Mouse (Mus musculus): Measurements from ENCODE around the gene Mad1l1. TPM values are rescaled to one million over a fixed set of nuclear protein-coding genes. Genes with fewer than 3 reads are reported as not detected.
A peak's percentile ranks its signal among the peaks of the same experiment; 100 is the strongest.

Gene Mad1l1
- polyA plus RNA-seq, 1 experiment from 2014 or later: 21.0 TPM

DNA sequence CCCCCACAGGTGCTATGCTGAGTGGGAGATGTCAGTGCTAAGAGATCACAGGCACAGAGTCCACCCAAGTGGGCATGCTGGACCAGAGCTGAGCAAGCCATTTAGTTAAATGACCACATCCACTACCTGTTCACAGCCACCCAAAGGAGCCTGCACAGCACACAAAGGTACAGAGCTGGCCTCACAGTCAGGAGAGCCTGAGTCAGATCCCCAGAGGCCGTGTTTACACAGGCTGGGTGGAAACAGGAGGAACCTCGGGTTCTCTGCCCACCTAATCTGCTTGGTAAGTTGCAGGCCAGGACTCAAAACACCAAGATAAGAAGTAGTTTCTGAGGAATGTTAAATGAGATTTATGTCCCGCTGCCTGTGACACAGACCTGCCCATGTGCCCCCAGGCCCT, 211.3 kb downstream of the Mad1l1 start:
- peaks cover 7% of the 10 kb centered on the region; the same call in 1 of the 2 replicates for H3K36me3 ChIP-seq (replicated peaks)
- H3K9ac ChIP-seq: no peak overlapping the region
- H3K4me3 ChIP-seq (replicated peaks): no peak overlapping the region
- 0 out of 2 replicates have a peak overlapping the region, but pooled peaks have one; percentile 14 for H3K27ac ChIP-seq (replicated peaks)
- H3K9me3 ChIP-seq (replicated peaks): no peaks in the 10 kb centered on the region
- H3K4me1 ChIP-seq (replicated peaks): peaks cover 36% of the 10 kb centered on the region
- no peak overlapping the region for H3K4me2 ChIP-seq
- peak; percentile 33; the same call in 1 of the 2 replicates for ATAC-seq (ENCODE audit: insufficient read depth)
- H3K27me3 ChIP-seq: no peaks in the 10 kb centered on the region
- 31% methylated on average over 3 of the region's 3 CpGs for WGBS (ENCODE audit: insufficient replicate concordance)

DNA sequence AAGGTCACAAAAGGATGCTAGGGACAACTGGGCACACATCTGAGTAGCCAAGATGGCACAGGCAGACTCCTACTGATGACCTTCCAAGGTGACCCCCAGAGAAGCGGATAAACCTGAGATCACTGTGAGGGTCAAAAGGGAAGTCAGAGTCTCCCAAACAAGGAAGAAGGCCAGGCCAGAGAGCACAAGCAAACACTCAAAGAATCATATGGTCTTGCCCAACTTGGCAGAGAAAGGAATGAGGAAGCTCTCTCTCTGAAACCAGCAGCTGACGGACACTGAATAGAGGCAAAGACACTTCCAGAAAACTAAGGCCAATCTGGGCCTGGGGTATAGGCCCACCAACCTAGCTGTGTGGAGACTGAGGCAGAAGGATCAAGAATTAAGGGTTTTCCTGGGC, 213.4 kb downstream of the Mad1l1 start:
- no peak for ATAC-seq (ENCODE audit: insufficient read depth)
- Histone ChIP-seq H3K36me3 (replicated peaks) (peaks cover 4% of the 10 kb centered on the region; the same call in 1 of the 2 replicates), H3K27ac (replicated peaks) (no peak overlapping the region), H3K4me1 (replicated peaks) (peaks cover 20% of the 10 kb centered on the region), H3K9ac (no peak overlapping the region), H3K9me3 (replicated peaks) (no peaks in the 10 kb centered on the region), H3K4me2 (no peak overlapping the region), H3K4me3 (replicated peaks) (no peak overlapping the region), H3K27me3 (no peaks in the 10 kb centered on the region)
- 84% methylated on average over 2 of the region's 2 CpGs for WGBS (ENCODE audit: insufficient replicate concordance)

DNA sequence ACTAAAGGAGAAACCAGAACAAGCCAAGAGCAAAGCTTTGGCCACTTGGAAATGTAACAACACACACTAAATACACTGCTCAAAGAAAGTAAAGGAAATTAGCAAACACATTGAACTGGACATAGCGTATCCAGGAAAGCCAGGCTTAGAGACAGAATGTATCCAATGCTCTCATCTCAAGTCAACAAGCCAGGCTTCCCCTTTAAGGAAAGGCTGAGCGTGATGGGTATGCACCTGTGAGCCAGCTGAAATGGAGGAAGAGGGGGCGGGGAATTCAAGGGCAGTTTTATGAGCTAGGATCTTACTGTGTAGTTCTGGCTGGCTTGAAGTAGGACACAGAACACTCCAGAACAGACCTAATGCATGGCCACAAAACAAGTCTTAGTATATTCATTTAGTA, 215.3 kb downstream of the Mad1l1 start:
- Histone ChIP-seq H3K36me3 (replicated peaks) (no peaks in the 10 kb centered on the region), H3K4me3 (replicated peaks) (no peak overlapping the region), H3K27ac (replicated peaks) (no peak overlapping the region), H3K4me1 (replicated peaks) (peaks cover 12% of the 10 kb centered on the region), H3K4me2 (no peak overlapping the region), H3K9ac (no peak overlapping the region), H3K9me3 (replicated peaks) (no peaks in the 10 kb centered on the region), H3K27me3 (no peaks in the 10 kb centered on the region)
- ATAC-seq (ENCODE audit: insufficient read depth): no peak
- WGBS (ENCODE audit: insufficient replicate concordance): 73% methylated on average over 3 of the region's 3 CpGs

DNA sequence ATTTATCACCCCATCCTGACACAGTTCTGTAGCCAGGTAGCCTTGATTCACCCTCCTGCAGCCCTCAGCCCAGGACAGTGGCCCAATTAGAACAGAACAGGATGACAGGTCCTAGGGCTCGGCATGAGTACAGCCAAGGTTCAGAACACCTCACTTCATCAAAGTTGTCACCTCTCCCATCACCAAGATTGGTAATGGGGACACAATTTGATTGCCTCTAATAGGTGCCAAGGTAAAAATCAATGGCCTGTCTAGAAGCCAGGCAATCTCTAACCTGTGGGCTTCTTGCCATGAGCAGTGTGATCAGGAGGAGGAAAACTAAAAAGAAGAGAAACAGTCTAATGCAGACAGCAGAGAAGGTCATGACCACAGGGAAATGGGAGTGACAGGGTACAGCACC, 216.5 kb downstream of the Mad1l1 start:
- 64% methylated on average over 1 of the region's 1 CpGs for WGBS (ENCODE audit: insufficient replicate concordance)

DNA sequence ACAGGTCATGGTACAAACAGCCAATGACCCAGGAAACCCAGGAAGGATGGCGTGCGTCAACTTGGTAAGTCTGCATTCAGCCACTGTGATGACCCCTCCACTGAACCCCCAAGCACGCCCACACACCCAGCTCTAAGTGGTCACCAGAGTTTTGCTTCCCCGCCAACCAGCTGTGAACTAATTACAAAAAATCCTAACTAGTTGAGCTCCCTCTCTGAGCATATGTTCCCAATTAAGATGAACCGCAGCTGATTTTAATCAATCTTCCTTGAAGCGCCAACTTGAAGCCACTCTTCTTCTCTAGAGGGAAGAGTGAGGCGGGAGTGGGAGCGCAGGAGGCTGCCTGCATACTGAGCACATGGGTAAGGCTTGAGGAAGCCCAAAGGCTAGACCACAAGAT, 218.6 kb downstream of the Mad1l1 start:
- H3K4me3 ChIP-seq (replicated peaks): no peak overlapping the region
- no peaks in the 10 kb centered on the region for H3K36me3 ChIP-seq (replicated peaks)
- no peaks in the 10 kb centered on the region for H3K9me3 ChIP-seq (replicated peaks)
- no peaks in the 10 kb centered on the region for H3K27me3 ChIP-seq
- H3K4me1 ChIP-seq (replicated peaks): no peaks in the 10 kb centered on the region
- no peak overlapping the region for H3K9ac ChIP-seq
- H3K27ac ChIP-seq (replicated peaks): no peak overlapping the region
- no peak for ATAC-seq (ENCODE audit: insufficient read depth)
- 87% methylated on average over 8 of the region's 8 CpGs for WGBS (ENCODE audit: insufficient replicate concordance)
- H3K4me2 ChIP-seq: no peak overlapping the region

More for the DNA sequence above, 216.5 kb downstream of the Mad1l1 start:
- Histone ChIP-seq H3K36me3 (replicated peaks) (no peaks in the 10 kb centered on the region), H3K27ac (replicated peaks) (no peak overlapping the region), H3K9ac (no peak overlapping the region), H3K4me3 (replicated peaks) (no peak overlapping the region), H3K27me3 (no peaks in the 10 kb centered on the region), H3K9me3 (replicated peaks) (no peaks in the 10 kb centered on the region), H3K4me2 (no peak overlapping the region), H3K4me1 (replicated peaks) (peaks cover 2% of the 10 kb centered on the region)
- ATAC-seq (ENCODE audit: insufficient read depth): no peak

DNA sequence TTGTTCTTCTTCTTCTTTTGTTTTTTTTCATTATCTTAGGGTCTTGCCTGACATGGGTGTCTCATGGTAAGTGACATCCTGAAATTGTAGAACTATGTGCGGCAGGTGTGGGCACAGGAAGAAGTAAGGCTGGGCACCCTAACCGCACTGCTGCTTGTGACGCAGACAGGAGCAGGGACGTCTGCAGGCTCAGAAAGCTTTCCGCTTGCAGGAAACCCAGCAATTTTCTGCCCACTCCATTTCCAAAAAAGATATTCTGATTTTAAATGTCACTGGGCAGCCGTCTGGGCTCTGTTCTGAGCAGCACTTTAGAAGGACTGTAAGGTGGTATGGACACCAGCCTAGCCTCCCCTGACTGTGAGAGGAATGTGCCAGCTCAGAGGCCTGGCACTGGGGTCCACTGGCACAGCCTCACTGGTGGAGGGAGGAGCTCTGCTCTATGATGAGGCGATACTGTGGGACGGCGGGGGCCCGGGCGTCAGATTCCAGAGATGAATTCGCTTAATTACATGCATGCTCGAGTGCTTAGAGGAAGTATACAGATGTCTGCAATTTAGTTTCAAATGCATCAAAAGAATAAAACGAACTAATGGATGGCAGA, 219.8 kb downstream of the Mad1l1 start:
- H3K27me3 ChIP-seq: no peaks in the 10 kb centered on the region
- WGBS (ENCODE audit: insufficient replicate concordance): 79% methylated on average over 14 of the region's 14 CpGs
- no peaks in the 10 kb centered on the region for H3K36me3 ChIP-seq (replicated peaks)
- no peaks in the 10 kb centered on the region for H3K9me3 ChIP-seq (replicated peaks)
- H3K4me3 ChIP-seq (replicated peaks): no peak overlapping the region
- H3K9ac ChIP-seq: no peak overlapping the region
- no peak overlapping the region for H3K4me2 ChIP-seq
- no peaks in the 10 kb centered on the region for H3K4me1 ChIP-seq (replicated peaks)
- ATAC-seq (ENCODE audit: insufficient read depth): no peak
- no peak overlapping the region for H3K27ac ChIP-seq (replicated peaks)

DNA sequence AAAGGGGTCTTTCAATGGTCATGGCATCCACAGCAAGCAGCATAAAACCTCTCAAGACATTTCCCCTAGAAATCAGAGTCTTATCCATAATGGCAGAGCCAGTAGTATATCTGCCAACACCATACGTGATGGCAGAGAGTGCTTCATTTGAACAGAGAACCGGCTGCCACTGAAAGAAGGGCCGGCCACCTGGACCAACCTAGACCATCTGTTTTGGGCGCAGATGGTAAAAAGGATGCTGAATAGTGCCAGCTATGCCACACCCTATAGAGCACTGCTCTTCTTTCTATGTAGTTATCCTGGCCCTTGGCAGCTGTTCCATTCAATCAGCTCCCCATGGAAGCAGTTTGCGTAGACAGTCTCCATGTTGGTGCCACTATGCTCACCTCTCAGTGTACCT, 222.6 kb downstream of the Mad1l1 start:
- no peak overlapping the region for H3K4me3 ChIP-seq (replicated peaks)
- 82% methylated on average over 5 of the region's 5 CpGs for WGBS (ENCODE audit: insufficient replicate concordance)
- no peak overlapping the region for H3K9ac ChIP-seq
- H3K9me3 ChIP-seq (replicated peaks): no peaks in the 10 kb centered on the region
- H3K4me2 ChIP-seq: no peak overlapping the region
- no peaks in the 10 kb centered on the region; the same call in 1 of the 2 replicates for H3K36me3 ChIP-seq (replicated peaks)
- H3K27me3 ChIP-seq: no peaks in the 10 kb centered on the region
- no peak for ATAC-seq (ENCODE audit: insufficient read depth)
- no peak overlapping the region for H3K27ac ChIP-seq (replicated peaks)
- no peaks in the 10 kb centered on the region for H3K4me1 ChIP-seq (replicated peaks)

DNA sequence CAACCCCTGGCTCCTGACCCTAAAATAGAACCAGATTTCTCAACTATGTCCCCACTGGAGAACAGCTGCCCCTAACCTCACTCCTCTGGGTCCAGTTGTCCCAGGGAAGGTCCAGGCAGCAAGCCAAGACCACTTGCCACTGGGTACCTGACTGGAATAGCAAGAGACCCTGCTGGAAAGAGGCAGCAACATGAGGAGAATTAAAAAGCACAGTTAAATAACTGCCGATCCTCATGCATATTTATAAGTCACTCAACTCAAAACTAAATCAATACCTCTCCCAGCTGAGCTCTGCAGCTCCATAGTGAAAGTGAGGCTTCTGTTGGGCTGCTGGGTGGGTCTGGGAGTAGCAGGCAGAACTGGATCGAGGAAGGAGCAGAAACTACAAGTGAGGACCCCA, 226.1 kb downstream of the Mad1l1 start:
- Histone ChIP-seq H3K4me2 (no peak overlapping the region), H3K9me3 (replicated peaks) (no peaks in the 10 kb centered on the region), H3K27me3 (no peaks in the 10 kb centered on the region), H3K4me1 (replicated peaks) (no peaks in the 10 kb centered on the region), H3K27ac (replicated peaks) (no peak overlapping the region), H3K36me3 (replicated peaks) (peaks cover 4% of the 10 kb centered on the region; the same call in 1 of the 2 replicates), H3K9ac (no peak overlapping the region), H3K4me3 (replicated peaks) (no peak overlapping the region)
- 67% methylated on average over 2 of the region's 2 CpGs for WGBS (ENCODE audit: insufficient replicate concordance)
- ATAC-seq (ENCODE audit: insufficient read depth): no peak

DNA sequence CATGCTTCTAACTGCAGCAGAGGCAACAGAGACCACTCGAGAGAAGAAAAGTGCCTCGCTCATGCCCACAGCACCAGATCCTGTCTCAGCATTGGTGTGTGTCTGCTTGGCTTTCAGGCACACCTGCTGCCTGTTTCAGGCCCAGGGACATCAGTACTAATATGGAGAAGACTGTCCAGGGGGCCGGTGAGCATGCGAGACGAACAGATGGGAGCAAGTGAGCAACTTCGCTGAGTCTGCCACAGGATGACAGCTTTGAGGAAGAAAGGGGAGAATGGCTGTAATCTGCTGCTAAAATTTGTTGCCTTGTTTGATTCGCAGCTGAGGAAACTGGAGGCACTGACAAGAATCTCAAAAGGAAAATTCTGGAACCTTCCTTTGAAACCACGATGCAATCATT, 227.9 kb downstream of the Mad1l1 start:
- H3K27ac ChIP-seq (replicated peaks): no peak overlapping the region
- no peak overlapping the region for H3K4me2 ChIP-seq
- no peak overlapping the region for H3K4me3 ChIP-seq (replicated peaks)
- no peaks in the 10 kb centered on the region for H3K4me1 ChIP-seq (replicated peaks)
- H3K9me3 ChIP-seq (replicated peaks): no peaks in the 10 kb centered on the region
- ATAC-seq (ENCODE audit: insufficient read depth): no peak
- no peaks in the 10 kb centered on the region for H3K27me3 ChIP-seq
- no peak overlapping the region for H3K9ac ChIP-seq
- WGBS (ENCODE audit: insufficient replicate concordance): 80% methylated on average over 8 of the region's 8 CpGs
- H3K36me3 ChIP-seq (replicated peaks): peaks cover 7% of the 10 kb centered on the region; the same call in 1 of the 2 replicates

DNA sequence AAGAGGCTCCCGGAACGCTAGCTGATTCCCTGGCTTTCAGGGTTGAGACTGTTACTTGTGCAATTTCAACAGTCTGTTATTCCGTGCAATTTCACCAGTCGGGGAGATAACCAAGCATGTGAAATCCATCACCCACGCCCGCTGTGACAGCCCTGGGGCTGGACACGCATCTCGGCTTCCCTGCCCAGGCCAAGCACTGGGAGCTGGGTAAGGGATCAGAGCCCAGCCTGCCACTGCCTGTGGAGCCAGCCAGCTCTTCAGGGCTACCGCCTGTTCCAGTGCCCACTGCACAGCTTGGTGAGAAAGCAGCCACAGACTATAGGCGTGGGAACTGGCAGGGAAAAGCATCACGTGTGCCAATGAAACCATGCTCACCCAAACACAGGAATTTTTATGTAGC, 229.8 kb downstream of the Mad1l1 start:
- H3K27ac ChIP-seq (replicated peaks): no peak overlapping the region
- 79% methylated on average over 11 of the region's 11 CpGs for whole genome bisulfite sequencing (ENCODE audit: insufficient replicate concordance)

DNA sequence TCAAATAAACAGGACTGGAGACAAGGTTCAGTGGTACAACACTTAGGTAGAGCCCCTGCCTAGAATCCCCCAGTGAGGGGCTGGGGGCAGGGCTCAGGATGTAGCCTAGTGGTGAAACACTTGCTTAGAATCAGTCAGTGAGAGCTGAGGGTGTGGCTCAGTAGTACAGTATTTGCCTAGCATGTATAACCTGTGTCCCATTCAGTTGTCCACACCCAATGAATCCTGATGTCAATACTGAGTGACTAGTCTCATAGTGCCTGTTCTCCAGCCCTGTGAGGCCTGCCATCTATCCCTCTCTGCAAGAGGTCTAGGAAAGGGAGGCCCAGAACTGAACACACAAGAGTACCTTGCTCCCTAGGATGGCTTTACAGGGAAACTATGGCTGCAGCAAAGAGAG, 232.1 kb downstream of the Mad1l1 start:
- Histone ChIP-seq H3K9me3 (replicated peaks) (no peaks in the 10 kb centered on the region), H3K4me2 (no peak overlapping the region), H3K4me3 (replicated peaks) (no peak overlapping the region), H3K27me3 (no peaks in the 10 kb centered on the region), H3K27ac (replicated peaks) (no peak overlapping the region), H3K4me1 (replicated peaks) (no peaks in the 10 kb centered on the region), H3K9ac (no peak overlapping the region), H3K36me3 (replicated peaks) (peaks cover 19% of the 10 kb centered on the region; the same call in 1 of the 2 replicates)
- ATAC-seq (ENCODE audit: insufficient read depth): no peak

More for the DNA sequence above, 229.8 kb downstream of the Mad1l1 start:
- ATAC-seq (ENCODE audit: insufficient read depth): no peak
- Histone ChIP-seq H3K4me1 (replicated peaks) (no peaks in the 10 kb centered on the region), H3K9ac (no peak overlapping the region), H3K4me3 (replicated peaks) (no peak overlapping the region), H3K9me3 (replicated peaks) (no peaks in the 10 kb centered on the region), H3K36me3 (replicated peaks) (peaks cover 19% of the 10 kb centered on the region; the same call in 1 of the 2 replicates), H3K27me3 (no peaks in the 10 kb centered on the region), H3K4me2 (no peak overlapping the region)

DNA sequence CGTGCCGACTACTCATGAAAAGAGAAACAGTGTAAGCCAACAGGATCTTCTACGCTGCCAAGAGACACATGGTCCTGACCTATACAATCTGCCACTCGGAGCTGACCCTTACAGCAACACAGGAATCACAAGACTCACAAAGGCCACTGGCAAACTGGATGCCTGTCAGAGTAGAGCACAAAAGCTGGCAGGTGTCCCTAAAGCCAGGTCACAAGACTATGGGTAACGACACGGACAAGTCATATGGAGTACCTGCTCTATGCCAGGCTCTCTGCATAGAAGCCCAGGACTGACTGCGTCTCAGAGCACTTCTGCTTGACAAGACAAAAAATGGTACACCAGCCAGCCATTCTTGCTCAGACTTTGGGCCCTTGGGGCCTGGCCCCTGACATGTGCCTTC, 234.1 kb downstream of the Mad1l1 start:
- no peak overlapping the region for H3K27ac ChIP-seq (replicated peaks)
- no peak overlapping the region for H3K4me2 ChIP-seq
- no peak overlapping the region for H3K4me3 ChIP-seq (replicated peaks)
- H3K9me3 ChIP-seq (replicated peaks): no peaks in the 10 kb centered on the region
- H3K36me3 ChIP-seq (replicated peaks): peaks cover 15% of the 10 kb centered on the region; the same call in 1 of the 2 replicates
- H3K9ac ChIP-seq: no peak overlapping the region
- 79% methylated on average over 7 of the region's 7 CpGs for WGBS (ENCODE audit: insufficient replicate concordance)
- no peak for ATAC-seq (ENCODE audit: insufficient read depth)
- no peaks in the 10 kb centered on the region for H3K4me1 ChIP-seq (replicated peaks)
- H3K27me3 ChIP-seq: no peaks in the 10 kb centered on the region
